Mouse (Mus musculus) brown adipose tissue, adult 24 weeks (tissue): ENCODE data around the gene Pdgfc. TPM values are rescaled to one million over a fixed set of nuclear protein-coding genes. Genes with fewer than 3 reads are reported as not detected.
"Not testable (repeated sequence)": the region's sequence is repeated elsewhere in the genome, so short reads cannot be mapped to it uniquely, and the experiment has no call there.

Experiments
- H3K27ac ChIP-seq: fragments of 200-500 bp; replicated peaks from 2 replicates; pipeline ENCODE4 v1.5.1; 2012; ENCODE audit warnings: low read depth, mild to moderate bottlenecking, low read length
- H3K4me1 ChIP-seq: fragments of 200-500 bp; 2 replicates; pipeline ENCODE4 v1.6.1; 2012; ENCODE audit warnings: low read length, mixed read lengths; ENCODE audit not compliant: control insufficient read depth, insufficient read depth, insufficient read length
- H3K4me3 ChIP-seq: fragments of 200-500 bp; 2 replicates; pipeline ENCODE4 v1.5.1; 2012; ENCODE audit warnings: low read depth, mild to moderate bottlenecking, low read length, moderate library complexity; ENCODE audit not compliant: insufficient read depth
- polyA plus RNA-seq: library from polyadenylated mRNA; stranded (reverse); fragments of >200 nt; gene quantifications from 2 replicates; pipeline ENCODE4 v1.2.4, GENCODE M21; 2012; ENCODE audit not compliant: missing spikeins, insufficient read depth, insufficient read length

The Pdgfc gene
- polyA plus RNA-seq, 1 experiment = 3.1 TPM

DNA sequence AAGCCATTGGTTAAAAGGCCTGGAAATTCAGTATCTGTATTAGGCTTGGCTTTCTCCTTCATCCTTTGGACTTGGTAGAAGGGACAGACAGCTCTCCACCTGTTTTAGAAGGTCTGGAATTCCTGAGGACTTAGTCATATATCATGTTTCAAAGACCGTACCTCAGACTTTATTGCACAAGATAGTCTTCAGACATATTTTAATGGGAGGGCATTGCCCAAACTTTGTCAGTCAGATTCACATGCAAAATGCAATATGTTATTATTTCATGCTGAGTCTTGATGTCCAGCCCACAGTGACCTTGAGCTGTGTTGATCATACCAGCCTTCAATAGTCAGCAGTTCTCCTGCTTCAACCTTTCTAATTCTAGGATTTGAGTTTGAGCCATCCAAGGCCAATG, 64.9 kb downstream of the Pdgfc start:
- H3K27ac ChIP-seq = no peak overlapping the region
- 0 out of 2 replicates have a peak, but pooled peaks cover 2% of the 10 kb centered on the region for H3K4me1 ChIP-seq
- no peak overlapping the region for H3K4me3 ChIP-seq

DNA sequence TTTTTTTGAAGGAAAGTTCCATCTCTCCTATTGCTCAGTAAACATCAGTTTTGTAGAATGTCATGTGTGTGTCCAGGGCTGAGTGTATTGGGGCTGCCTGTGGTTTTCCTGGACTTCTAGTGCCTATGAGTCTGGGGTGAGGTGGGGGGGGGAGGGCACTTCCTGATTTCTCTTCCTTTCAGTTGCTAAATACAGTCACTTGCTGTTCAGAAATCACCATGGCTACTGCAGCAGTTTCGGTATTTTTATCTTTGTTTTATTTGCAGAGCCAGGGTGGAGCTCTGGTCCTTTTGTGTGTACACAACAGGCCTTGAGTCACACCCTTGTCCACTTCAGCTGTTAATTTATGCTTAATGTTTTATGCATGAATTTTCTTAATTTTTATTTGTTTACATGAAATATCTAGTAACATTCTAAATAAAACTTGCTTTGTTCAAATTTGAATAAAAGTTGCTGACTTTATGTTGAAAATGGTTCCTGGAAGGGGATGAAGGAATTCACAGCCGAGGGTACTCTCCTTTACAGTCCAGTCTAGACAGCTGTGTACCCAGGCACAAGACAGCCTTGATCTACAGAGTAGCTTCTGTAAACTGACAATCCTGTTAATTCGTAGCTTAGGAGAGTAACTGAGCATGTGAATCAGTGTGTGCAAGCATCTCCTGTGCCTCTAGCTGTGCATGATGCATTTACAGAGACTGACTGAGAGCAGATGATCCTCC, 66.1 kb downstream of the Pdgfc start:
- H3K4me1 ChIP-seq = 0 out of 2 replicates have a peak, but pooled peaks cover 2% of the 10 kb centered on the region
- H3K4me3 ChIP-seq = no peak overlapping the region
- no peak overlapping the region for H3K27ac ChIP-seq

DNA sequence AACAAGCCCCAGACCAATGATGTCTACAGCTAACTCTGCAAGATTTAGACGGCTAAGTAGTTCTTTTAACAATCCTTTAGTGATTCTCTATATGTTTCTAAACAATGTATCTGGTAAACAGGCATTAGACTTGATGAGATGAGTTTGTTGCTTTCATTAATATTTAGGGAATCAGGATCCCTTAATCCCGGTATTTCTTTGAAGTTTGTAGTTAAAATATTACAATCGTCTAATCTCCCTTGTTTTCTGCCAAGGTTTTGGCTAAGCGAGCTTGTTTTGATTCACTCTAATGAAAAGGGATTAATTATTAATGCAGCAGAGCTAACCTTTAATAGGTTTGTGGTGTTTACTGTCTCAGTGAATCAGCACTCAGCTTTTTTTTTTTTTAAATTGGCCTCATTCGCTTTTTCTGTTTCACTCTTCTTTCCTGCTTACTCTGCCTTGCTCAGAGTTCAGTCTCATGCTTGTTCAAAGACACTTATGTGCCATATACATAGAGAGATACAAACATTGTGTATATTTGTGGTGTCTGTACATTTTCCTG, 66.7 kb downstream of the Pdgfc start:
- no peak overlapping the region for H3K4me3 ChIP-seq
- H3K27ac ChIP-seq = no peak overlapping the region
- H3K4me1 ChIP-seq = 0 out of 2 replicates have a peak, but pooled peaks cover 2% of the 10 kb centered on the region

DNA sequence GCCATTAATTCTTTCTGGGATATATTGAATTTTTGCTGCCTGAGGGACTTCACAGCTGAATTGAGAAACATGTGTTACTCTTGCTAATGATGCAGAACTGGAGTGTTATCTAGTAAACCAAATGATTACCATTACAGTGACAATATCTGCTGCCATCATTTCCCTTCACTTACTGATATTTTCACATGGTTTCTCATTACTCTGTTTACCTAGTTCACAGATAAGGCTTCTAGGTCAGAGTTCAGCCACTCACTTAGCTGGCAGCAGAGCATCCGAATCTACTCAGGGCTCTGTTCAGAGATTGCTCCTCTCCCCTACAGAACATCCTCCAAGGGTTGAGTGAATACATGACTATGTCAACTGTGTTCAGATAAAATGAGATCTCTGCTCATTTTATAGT, 71.3 kb downstream of the Pdgfc start:
- no peak overlapping the region for H3K27ac ChIP-seq
- no peak overlapping the region for H3K4me3 ChIP-seq
- H3K4me1 ChIP-seq = no peaks in the 10 kb centered on the region

DNA sequence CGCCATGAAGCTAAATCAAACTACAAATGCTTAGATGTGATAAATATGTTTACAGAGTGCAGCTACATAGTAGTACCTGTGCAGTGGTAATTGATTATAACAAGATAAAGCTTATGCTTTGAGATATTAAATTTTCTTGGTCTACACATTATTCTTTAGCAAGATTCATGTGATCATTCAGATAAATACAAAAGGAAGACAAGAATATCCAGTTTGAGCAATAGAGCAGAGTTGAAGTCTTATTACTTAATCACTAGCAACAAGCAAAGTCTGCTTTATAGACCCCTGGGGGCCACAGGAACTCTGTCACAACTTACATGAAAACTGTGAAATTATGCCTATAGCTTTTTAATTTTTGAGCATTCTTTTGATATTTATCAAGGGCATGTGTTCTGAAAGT, 74.8 kb downstream of the Pdgfc start:
- H3K4me1 ChIP-seq = no peaks in the 10 kb centered on the region
- H3K4me3 ChIP-seq = no peak overlapping the region
- no peak overlapping the region for H3K27ac ChIP-seq

DNA sequence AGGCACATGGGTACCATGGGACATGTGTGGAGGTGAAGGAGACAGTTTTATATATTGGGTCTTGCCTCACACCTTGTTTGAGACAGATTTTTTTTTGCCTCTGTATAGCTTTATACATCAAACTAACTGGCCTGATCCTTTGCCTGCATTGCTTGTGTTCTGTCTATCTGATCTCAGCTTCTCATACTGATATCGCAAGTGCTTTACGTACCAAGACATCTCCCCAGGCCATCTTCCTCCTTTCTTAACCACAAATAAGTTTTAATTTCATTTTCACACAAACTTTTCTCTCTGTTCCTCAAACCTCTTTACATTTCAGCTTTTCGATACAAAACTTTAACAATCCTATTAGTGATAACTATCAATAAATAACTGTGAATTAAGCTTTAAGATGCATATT, 76.7 kb downstream of the Pdgfc start:
- H3K4me3 ChIP-seq = no peak overlapping the region
- H3K27ac ChIP-seq = no peak overlapping the region
- no peaks in the 10 kb centered on the region for H3K4me1 ChIP-seq

DNA sequence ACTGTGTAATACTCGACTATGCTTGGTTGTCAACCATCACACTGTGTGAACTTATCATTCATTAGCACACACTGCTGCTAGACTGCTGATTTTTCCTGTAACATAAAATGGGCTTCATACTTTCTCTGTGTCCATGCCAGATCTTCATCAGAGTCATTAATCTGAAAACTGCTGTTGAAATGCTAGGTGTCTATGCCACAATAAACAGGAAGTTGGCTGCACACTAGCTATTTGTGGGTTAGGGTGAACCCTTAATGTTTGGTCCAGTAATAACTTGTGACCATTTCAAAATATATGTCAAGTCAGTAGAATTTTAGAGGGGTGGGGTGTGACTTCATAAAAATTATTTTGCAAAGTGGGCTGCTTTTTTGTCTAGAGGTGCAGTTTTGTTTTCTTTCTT, 84.4 kb downstream of the Pdgfc start:
- Histone ChIP-seq H3K27ac (no peak overlapping the region), H3K4me3 (no peak overlapping the region), H3K4me1 (no peaks in the 10 kb centered on the region)

DNA sequence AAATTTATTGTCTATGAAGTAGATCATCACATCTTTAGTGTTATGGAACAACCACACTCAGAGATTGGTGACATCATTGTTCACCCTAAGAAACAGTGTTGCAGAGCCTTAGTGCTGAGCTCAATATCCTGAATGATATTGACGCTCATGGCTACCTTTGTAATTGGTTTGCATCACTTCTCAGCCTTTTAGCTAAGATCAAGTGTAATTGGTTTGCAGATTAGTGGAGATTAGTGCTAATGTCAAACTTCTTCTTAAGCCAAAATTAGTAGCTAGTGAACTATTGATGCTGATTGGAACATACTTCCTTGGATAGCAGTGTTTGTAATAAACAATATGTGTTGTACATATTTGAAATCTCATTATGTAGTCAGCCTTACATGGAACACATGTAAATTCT, 85.5 kb downstream of the Pdgfc start:
- Histone ChIP-seq H3K27ac (no peak overlapping the region), H3K4me1 (no peaks in the 10 kb centered on the region), H3K4me3 (no peak overlapping the region)

DNA sequence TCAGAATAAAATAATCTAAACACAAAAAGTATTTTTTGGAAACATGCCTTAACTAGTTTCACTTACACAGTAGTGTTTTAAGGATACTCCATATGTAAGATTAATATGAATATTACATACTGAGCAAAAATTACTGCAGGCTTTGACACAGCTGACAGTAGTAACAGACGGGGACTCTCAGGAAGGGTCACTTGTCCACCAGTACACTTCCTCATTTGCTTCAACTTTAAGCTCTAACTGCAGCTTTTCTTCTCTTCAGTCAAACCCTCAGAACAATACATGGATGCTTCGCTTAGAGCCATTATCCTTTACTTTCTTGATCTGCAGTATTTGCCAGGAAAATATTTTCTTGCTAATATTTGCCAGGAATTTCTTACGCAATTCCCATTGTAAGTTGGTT, 87.2 kb downstream of the Pdgfc start:
- Histone ChIP-seq H3K27ac (no peak overlapping the region), H3K4me1 (no peaks in the 10 kb centered on the region), H3K4me3 (no peak overlapping the region)

DNA sequence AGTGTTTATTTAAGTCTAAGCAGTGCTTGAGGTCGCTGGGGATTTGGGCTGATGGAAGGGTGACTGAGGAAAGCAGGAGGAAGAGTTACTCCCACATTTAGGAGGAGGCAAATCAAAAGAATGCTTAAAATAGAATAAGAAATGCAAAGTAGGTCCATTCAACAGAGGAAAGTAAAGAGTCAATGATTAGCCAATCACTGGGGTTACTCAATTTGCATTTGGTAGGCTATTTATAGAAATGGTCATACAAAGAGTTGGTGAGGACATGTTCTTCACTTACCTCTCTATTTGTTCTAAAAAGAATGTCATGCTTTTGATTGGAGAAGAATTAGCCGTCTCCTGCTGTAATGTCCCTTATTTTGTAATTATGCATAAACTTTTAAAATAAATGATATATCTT, 90.8 kb downstream of the Pdgfc start:
- Histone ChIP-seq H3K27ac (0 out of 2 replicates have a peak overlapping the region, but pooled peaks have one; percentile 38), H3K4me1 (no peaks in the 10 kb centered on the region), H3K4me3 (no peak overlapping the region)

DNA sequence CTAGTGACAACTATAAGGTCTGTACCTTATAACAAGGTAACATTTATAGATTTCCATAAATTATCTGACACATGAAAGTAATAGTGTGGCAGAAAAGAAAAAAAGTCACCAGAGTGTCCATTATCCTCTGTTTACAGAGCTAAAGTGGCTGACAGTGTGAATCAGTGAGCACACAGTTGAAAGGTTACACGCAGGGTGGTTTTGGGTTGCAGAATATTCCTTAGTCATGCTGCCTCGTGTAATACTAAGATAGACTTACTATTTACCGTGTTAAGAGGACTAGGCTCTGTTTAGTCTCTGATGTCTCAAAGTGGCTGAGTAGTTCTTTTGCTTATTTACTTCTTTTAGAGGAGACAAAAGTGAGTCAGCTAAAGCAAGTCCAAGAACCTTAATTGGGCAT, 100.8 kb downstream of the Pdgfc start:
- no peak overlapping the region for H3K4me3 ChIP-seq
- H3K27ac ChIP-seq = no peak overlapping the region
- no peaks in the 10 kb centered on the region for H3K4me1 ChIP-seq

DNA sequence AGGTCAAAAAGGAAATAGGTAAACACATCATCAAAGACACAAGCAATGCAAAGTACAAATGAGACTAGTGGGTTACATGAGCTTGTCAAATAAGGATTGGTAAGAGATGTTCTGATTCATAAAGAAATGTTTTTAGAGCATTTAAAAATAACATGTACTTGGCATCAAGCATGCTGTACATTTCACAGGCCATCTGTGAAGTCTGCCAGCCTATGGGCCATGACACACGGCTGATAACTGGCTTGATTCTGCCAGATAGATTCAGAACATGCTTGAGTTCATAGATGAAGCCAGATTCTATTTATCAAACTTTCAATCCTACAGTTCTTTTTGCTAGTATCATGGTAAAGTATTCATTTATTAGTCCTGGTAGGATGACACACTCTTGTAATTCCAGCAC, 101.8 kb downstream of the Pdgfc start:
- not testable (repeated sequence) for H3K27ac ChIP-seq, H3K4me3 ChIP-seq, H3K4me1 ChIP-seq

DNA sequence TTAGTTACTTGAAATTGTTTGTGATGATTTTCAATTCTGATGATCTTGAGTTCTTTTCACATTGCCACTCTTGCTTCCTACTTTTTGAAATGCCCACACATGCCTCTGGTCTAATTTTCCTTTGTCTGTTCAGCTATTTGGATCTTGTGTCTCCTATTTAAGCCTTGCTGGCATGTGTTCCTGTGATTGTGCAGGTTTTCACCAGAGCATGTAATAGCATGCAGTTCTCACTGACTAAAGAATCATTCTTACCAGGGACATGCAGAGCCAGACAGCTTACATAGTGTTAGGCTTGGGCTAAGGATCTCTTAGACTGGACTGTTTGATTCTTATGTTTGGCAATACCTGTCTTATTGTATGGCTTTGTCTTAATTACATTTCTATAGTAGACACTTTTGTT, 107.5 kb downstream of the Pdgfc start:
- H3K4me3 ChIP-seq = no peak overlapping the region
- no peaks in the 10 kb centered on the region for H3K4me1 ChIP-seq
- H3K27ac ChIP-seq = no peak overlapping the region

DNA sequence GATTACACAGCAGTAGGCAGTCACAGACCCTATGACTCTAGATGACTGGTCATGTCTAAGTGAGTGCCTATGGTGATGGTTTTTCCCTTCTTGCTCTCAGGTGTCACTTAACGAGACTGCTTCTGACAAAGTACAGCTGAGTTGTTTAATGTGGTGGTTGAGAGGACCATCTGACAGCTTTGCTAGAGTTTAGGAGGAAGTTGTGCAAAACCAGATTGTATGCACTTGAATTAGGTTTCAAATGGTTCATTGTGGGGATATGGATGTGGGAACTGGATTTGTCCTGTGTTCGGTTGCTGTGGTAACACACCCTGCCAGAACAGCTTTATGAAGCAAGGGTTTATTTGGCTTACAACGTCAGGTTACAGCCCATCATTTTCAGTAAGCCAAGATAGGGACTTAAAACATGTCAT, 112.9 kb downstream of the Pdgfc start:
- no peak overlapping the region for H3K4me3 ChIP-seq
- peaks cover 2% of the 10 kb centered on the region; the same call in 1 of the 2 replicates for H3K4me1 ChIP-seq

DNA sequence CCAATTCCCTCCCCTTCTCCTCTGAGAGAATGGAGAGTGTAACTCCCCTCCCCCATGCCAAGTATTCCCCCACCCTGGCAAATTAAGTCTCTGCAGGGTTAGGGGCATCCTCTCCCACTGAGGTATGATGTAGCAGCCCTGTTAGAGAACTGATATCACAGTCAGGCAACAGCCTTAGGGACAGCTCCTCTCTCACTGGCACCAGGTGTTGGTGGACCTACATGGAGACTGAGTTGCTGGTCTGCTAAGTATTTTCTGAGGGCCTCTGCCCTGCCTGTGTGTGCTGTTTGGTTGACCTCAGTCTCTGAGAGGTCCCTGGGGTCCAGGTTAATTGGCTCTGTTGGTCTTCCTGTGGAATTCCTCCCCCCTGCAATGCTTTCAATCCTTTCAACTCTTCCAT, 114.0 kb downstream of the Pdgfc start:
- no peak overlapping the region for H3K27ac ChIP-seq

More for the DNA sequence above, 112.9 kb downstream of the Pdgfc start:
- H3K27ac ChIP-seq = no peak overlapping the region

DNA sequence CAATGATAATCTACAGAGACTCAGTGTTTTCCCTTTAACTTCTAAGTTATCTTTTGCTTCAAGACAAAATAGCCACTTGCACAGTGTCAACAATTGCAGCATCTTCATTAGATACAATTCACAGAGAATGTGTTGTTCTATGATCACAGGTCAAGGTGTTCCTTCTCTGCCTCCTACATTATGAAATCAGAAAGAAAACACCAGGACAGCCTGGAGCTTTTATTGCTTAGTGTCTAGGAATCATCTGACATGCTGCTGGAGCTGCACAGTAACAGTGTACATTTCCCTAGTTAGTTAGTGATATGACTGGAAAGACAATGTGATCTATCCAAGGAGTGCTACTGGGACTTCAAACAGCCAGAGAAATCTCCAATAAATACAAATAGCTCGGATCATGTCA, 118.2 kb downstream of the Pdgfc start:
- no peak overlapping the region for H3K27ac ChIP-seq
- H3K4me3 ChIP-seq = no peak overlapping the region
- peaks cover 2% of the 10 kb centered on the region; the same call in 1 of the 2 replicates for H3K4me1 ChIP-seq

More for the DNA sequence above, 114.0 kb downstream of the Pdgfc start:
- Histone ChIP-seq H3K4me3 (no peak overlapping the region), H3K4me1 (peaks cover 2% of the 10 kb centered on the region; the same call in 1 of the 2 replicates)
